Mouse (Mus musculus): ENCODE results near the gene Rrp36. TPM values are rescaled to one million over a fixed set of nuclear protein-coding genes. Genes with fewer than 3 reads are reported as not detected.

The Rrp36 gene
- polyA plus RNA-seq, 1 experiment from 2014 or later, result 54.0 TPM

DNA sequence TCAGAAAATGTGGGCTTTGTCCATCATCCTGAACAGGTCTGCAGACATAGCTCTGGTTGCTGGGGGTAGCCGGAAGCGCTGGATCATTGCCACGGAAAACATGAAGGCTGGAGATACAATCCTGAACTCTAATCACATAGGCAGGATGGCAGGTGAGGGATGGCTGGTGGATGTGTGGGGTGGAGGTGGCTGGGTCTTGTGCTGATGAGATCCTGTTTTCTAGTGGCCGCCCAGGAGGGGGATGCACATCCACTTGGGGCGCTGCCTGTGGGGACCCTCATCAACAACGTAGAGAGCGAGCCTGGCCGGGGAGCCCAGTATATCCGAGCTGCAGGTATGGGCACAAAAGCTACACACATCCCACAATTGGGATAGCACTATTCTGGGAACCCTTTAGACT lies 25.7 kb downstream of the Rrp36 start:
- WGBS, result 92% methylated on average over 9 of the region's 9 CpGs
- DNase-seq (ENCODE audit: low spot score) (no peak), ATAC-seq (replicated peaks; ENCODE audit: insufficient number of reproducible peaks, low FRiP score, low TSS enrichment, low read depth) (no peak)
- peaks cover 13% of the 10 kb centered on the region for H3K4me1 ChIP-seq (ENCODE audit: control insufficient read depth, insufficient read depth, low read length)
- no peaks in the 10 kb centered on the region for H3K27me3 ChIP-seq (ENCODE audit: control insufficient read depth, insufficient read depth, low read length)
- peaks cover under 1% of the 10 kb centered on the region; the same call in 1 of the 2 replicates for H3K36me3 ChIP-seq (replicated peaks; ENCODE audit: control insufficient read depth, insufficient read depth, low read depth, low read length)
- H3K4me2 ChIP-seq (ENCODE audit: low read depth, low read length), result no peak overlapping the region
- H3K9me3 ChIP-seq (replicated peaks; ENCODE audit: control insufficient read depth, low read length), result no peaks in the 10 kb centered on the region
- no peak overlapping the region for H3K9ac ChIP-seq (replicated peaks; ENCODE audit: low read length)
- H3K4me3 ChIP-seq (ENCODE audit: low read depth, low read length), result no peak overlapping the region
- H3K27ac ChIP-seq (replicated peaks; ENCODE audit: low read depth, low read length), result no peak overlapping the region

- WGBS, result 90% methylated on average over 7 of the region's 7 CpGs
- no peaks in the 10 kb centered on the region for H3K36me3 ChIP-seq (replicated peaks; ENCODE audit: control insufficient read depth, insufficient read depth, low read depth, low read length)
Observed at GRCm38 (mm10) chr17:46647279-46647678, 26.9 kb downstream of the Rrp36 start.

GRCm38 (mm10) chr17:46646322-46646662 lies 27.9 kb downstream of the Rrp36 start:
- Histone ChIP-seq H3K4me2 (ENCODE audit: low read depth, low read length) (peak overlapping the region; percentile 75), H3K9me3 (replicated peaks; ENCODE audit: control insufficient read depth, low read length) (no peaks in the 10 kb centered on the region), H3K9ac (replicated peaks; ENCODE audit: low read length) (peak overlapping the region; percentile 58), H3K36me3 (replicated peaks; ENCODE audit: control insufficient read depth, insufficient read depth, low read depth, low read length) (no peaks in the 10 kb centered on the region), H3K4me1 (ENCODE audit: control insufficient read depth, insufficient read depth, low read length) (peaks cover 6% of the 10 kb centered on the region), H3K27me3 (ENCODE audit: control insufficient read depth, insufficient read depth, low read length) (no peaks in the 10 kb centered on the region), H3K4me3 (ENCODE audit: low read depth, low read length) (peak overlapping the region; percentile 64), H3K27ac (replicated peaks; ENCODE audit: low read depth, low read length) (no peak overlapping the region; the same call in 1 of the 2 replicates)
- WGBS, result 0% methylated on average over 19 of the region's 19 CpGs
- no peak for ATAC-seq (replicated peaks; ENCODE audit: insufficient number of reproducible peaks, low FRiP score, low TSS enrichment, low read depth)
- no peak for DNase-seq (ENCODE audit: low spot score)

More at GRCm38 (mm10) chr17:46647279-46647678, 26.9 kb downstream of the Rrp36 start:
- H3K27ac ChIP-seq (replicated peaks; ENCODE audit: low read depth, low read length), result no peak overlapping the region
- no peak for DNase-seq (ENCODE audit: low spot score)
- no peak overlapping the region for H3K4me2 ChIP-seq (ENCODE audit: low read depth, low read length)
- H3K4me3 ChIP-seq (ENCODE audit: low read depth, low read length), result no peak overlapping the region
- no peaks in the 10 kb centered on the region for H3K27me3 ChIP-seq (ENCODE audit: control insufficient read depth, insufficient read depth, low read length)
- ATAC-seq (replicated peaks; ENCODE audit: insufficient number of reproducible peaks, low FRiP score, low TSS enrichment, low read depth), result no peak
- no peaks in the 10 kb centered on the region for H3K9me3 ChIP-seq (replicated peaks; ENCODE audit: control insufficient read depth, low read length)
- peaks cover 12% of the 10 kb centered on the region for H3K4me1 ChIP-seq (ENCODE audit: control insufficient read depth, insufficient read depth, low read length)
- no peak overlapping the region for H3K9ac ChIP-seq (replicated peaks; ENCODE audit: low read length)

GRCm38 (mm10) chr17:46645561-46646321 lies 28.4 kb downstream of the Rrp36 start, which contains the start of the genes Klc4 and Mrpl2:
Gene Klc4, minus strand, starts transcription at chr17:46646022.
Gene Mrpl2, plus strand, starts transcription at chr17:46646229.
- H3K4me2 ChIP-seq (ENCODE audit: low read depth, low read length), result peak within 1 kb of the TSS; percentile 93
- H3K4me1 ChIP-seq (ENCODE audit: control insufficient read depth, insufficient read depth, low read length), result peaks cover 3% of the 10 kb centered on the region
- DNase-seq (ENCODE audit: low spot score) (peak; percentile 99), ATAC-seq (replicated peaks; ENCODE audit: insufficient number of reproducible peaks, low FRiP score, low TSS enrichment, low read depth) (peak; percentile 60)
- no peaks in the 10 kb centered on the region for H3K9me3 ChIP-seq (replicated peaks; ENCODE audit: control insufficient read depth, low read length)
- WGBS, result under 1% methylated on average over 53 of the region's 53 CpGs
- H3K27ac ChIP-seq (replicated peaks; ENCODE audit: low read depth, low read length), result no peak within 1 kb of the TSS; the same call in 1 of the 2 replicates
- H3K4me3 ChIP-seq (ENCODE audit: low read depth, low read length), result peak within 1 kb of the TSS; percentile 64
- no peaks in the 10 kb centered on the region for H3K36me3 ChIP-seq (replicated peaks; ENCODE audit: control insufficient read depth, insufficient read depth, low read depth, low read length)
- H3K27me3 ChIP-seq (ENCODE audit: control insufficient read depth, insufficient read depth, low read length), result no peaks in the 10 kb centered on the region
- H3K9ac ChIP-seq (replicated peaks; ENCODE audit: low read length), result peak within 1 kb of the TSS; percentile 58

DNA sequence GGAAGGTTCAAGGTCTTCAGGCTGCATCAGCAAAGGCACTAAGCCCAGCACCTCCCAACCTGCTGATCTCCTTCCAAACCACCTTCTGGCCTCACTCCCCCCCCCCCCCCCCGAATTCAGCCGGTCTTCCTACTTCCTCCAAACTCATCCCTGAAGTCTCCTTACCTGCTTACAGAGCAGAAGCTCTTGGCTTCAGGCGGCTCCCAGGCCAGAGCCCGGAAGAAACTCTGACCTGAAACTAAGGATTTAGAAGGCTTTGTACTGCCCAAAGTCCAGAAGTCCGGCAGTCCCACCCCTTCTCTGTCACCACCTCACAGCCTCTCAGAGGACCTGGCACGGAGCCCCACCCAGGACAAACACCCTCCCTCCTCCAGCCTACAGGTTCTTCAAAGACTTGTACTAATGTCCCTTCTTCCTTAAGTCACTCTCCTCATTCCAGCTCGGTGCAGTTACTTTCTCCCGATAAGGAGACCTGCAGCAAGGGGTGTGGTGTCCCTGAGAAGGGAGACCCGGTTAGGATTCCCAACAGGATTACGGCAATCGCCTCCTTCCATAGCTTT lies 29.2 kb downstream of the Rrp36 start:
- no peaks in the 10 kb centered on the region for H3K9me3 ChIP-seq (replicated peaks; ENCODE audit: control insufficient read depth, low read length)
- ATAC-seq (replicated peaks; ENCODE audit: insufficient number of reproducible peaks, low FRiP score, low TSS enrichment, low read depth), result no peak
- WGBS, result 16% methylated on average over 11 of the region's 11 CpGs
- H3K4me2 ChIP-seq (ENCODE audit: low read depth, low read length), result peak overlapping the region; percentile 93
- no peak for DNase-seq (ENCODE audit: low spot score)
- H3K36me3 ChIP-seq (replicated peaks; ENCODE audit: control insufficient read depth, insufficient read depth, low read depth, low read length), result no peaks in the 10 kb centered on the region
- no peaks in the 10 kb centered on the region for H3K27me3 ChIP-seq (ENCODE audit: control insufficient read depth, insufficient read depth, low read length)
- H3K4me1 ChIP-seq (ENCODE audit: control insufficient read depth, insufficient read depth, low read length), result peaks cover 3% of the 10 kb centered on the region
- no peak overlapping the region for H3K27ac ChIP-seq (replicated peaks; ENCODE audit: low read depth, low read length)
- peak overlapping the region; percentile 50 for H3K9ac ChIP-seq (replicated peaks; ENCODE audit: low read length)
- peak overlapping the region; percentile 64 for H3K4me3 ChIP-seq (ENCODE audit: low read depth, low read length)

DNA sequence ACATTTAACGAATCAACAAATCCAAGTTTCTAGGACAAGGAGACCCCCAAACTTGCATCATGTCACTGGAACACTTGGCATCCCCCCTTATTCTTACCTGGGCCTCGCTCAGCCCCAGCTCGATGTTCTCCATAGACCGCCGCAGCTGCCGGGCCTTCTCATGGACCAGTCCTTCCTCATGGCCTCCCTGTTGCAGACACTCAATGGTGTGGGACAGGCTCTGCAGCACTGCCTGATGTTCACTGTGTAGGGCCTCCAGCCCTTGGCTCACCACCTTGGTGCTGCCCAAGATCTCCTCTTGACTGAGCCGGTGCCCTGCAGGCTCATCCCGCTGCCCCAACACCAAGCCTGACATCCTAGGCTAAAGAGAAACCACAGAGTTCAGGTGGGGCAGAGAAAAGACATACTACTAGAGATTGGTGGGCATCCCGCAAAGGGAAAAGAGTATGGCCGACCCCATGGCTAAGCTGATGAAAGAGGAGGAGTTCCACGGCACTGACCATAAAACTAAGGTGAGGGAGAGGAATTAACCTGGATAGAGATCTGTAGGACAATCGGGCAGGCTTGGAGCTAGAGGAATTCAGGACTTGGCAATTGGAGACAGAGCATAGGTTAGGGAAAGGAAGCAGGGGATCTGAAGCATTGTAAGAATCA lies 29.9 kb downstream of the Rrp36 start:
- no peak for DNase-seq (ENCODE audit: low spot score)
- Histone ChIP-seq H3K4me2 (ENCODE audit: low read depth, low read length) (no peak overlapping the region), H3K9ac (replicated peaks; ENCODE audit: low read length) (peak overlapping the region; percentile 50; the same call in 1 of the 2 replicates), H3K9me3 (replicated peaks; ENCODE audit: control insufficient read depth, low read length) (no peaks in the 10 kb centered on the region), H3K4me3 (ENCODE audit: low read depth, low read length) (no peak overlapping the region), H3K4me1 (ENCODE audit: control insufficient read depth, insufficient read depth, low read length) (no peaks in the 10 kb centered on the region; the same call in 1 of the 2 replicates), H3K27ac (replicated peaks; ENCODE audit: low read depth, low read length) (no peak overlapping the region), H3K27me3 (ENCODE audit: control insufficient read depth, insufficient read depth, low read length) (no peaks in the 10 kb centered on the region), H3K36me3 (replicated peaks; ENCODE audit: control insufficient read depth, insufficient read depth, low read depth, low read length) (no peaks in the 10 kb centered on the region)
- ATAC-seq (replicated peaks; ENCODE audit: insufficient number of reproducible peaks, low FRiP score, low TSS enrichment, low read depth), result no peak
- WGBS, result 84% methylated on average over 12 of the region's 12 CpGs

- 91% methylated on average over 17 of the region's 17 CpGs for WGBS
- no peak for DNase-seq (ENCODE audit: low spot score)
- H3K4me2 ChIP-seq (ENCODE audit: low read depth, low read length), result no peak overlapping the region
- no peak overlapping the region for H3K4me3 ChIP-seq (ENCODE audit: low read depth, low read length)
- H3K9ac ChIP-seq (replicated peaks; ENCODE audit: low read length), result no peak overlapping the region
- H3K9me3 ChIP-seq (replicated peaks; ENCODE audit: control insufficient read depth, low read length), result no peaks in the 10 kb centered on the region
- ATAC-seq (replicated peaks; ENCODE audit: insufficient number of reproducible peaks, low FRiP score, low TSS enrichment, low read depth), result no peak
- no peak overlapping the region for H3K27ac ChIP-seq (replicated peaks; ENCODE audit: low read depth, low read length)
- H3K4me1 ChIP-seq (ENCODE audit: control insufficient read depth, insufficient read depth, low read length), result no peaks in the 10 kb centered on the region; the same call in 1 of the 2 replicates
- no peaks in the 10 kb centered on the region for H3K36me3 ChIP-seq (replicated peaks; ENCODE audit: control insufficient read depth, insufficient read depth, low read depth, low read length)
- H3K27me3 ChIP-seq (ENCODE audit: control insufficient read depth, insufficient read depth, low read length), result no peaks in the 10 kb centered on the region
Observed at GRCm38 (mm10) chr17:46642060-46642459, 32.1 kb downstream of the Rrp36 start.

- DNase-seq (ENCODE audit: low spot score) (no peak), ATAC-seq (replicated peaks; ENCODE audit: insufficient number of reproducible peaks, low FRiP score, low TSS enrichment, low read depth) (no peak)
- Histone ChIP-seq H3K4me1 (ENCODE audit: control insufficient read depth, insufficient read depth, low read length) (no peaks in the 10 kb centered on the region; the same call in 1 of the 2 replicates), H3K9me3 (replicated peaks; ENCODE audit: control insufficient read depth, low read length) (no peaks in the 10 kb centered on the region), H3K4me2 (ENCODE audit: low read depth, low read length) (no peak overlapping the region), H3K4me3 (ENCODE audit: low read depth, low read length) (no peak overlapping the region), H3K27ac (replicated peaks; ENCODE audit: low read depth, low read length) (no peak overlapping the region), H3K9ac (replicated peaks; ENCODE audit: low read length) (no peak overlapping the region), H3K36me3 (replicated peaks; ENCODE audit: control insufficient read depth, insufficient read depth, low read depth, low read length) (no peaks in the 10 kb centered on the region), H3K27me3 (ENCODE audit: control insufficient read depth, insufficient read depth, low read length) (no peaks in the 10 kb centered on the region)
- 84% methylated on average over 9 of the region's 9 CpGs for WGBS
Observed at GRCm38 (mm10) chr17:46639929-46640328, 34.2 kb downstream of the Rrp36 start.

Data from embryonic facial prominence, embryonic 11.5 days (tissue).